Mouse (Mus musculus): Measurements from ENCODE around the gene Tmem123. TPM values are rescaled to one million over a fixed set of nuclear protein-coding genes. Genes with fewer than 3 reads are reported as not detected.

Gene Tmem123
- 48.1 and 61.0 TPM in 2 replicates for polyA plus RNA-seq (2012; ENCODE audit: insufficient read depth, insufficient read length, missing spikeins)

- Histone ChIP-seq H3K27ac (replicated peaks; ENCODE audit: low read depth, low read length) (peak within 1 kb of the TSS; percentile 96), H3K4me3 (ENCODE audit: insufficient read depth, low read depth, low read length) (peak within 1 kb of the TSS; percentile 80), H3K4me1 (ENCODE audit: control insufficient read depth, insufficient read depth, insufficient read length, low read length) (peaks cover 9% of the 10 kb centered on the region; the same call in 1 of the 2 replicates)
Observed at GRCm38 (mm10) chr9:7763614-7764300, at the start of gene Tmem123. TSS of gene Tmem123 (plus strand) at chr9:7764041.

- no peak overlapping the region for H3K4me3 ChIP-seq (ENCODE audit: insufficient read depth, low read depth, low read length)
- no peak overlapping the region for H3K27ac ChIP-seq (replicated peaks; ENCODE audit: low read depth, low read length)
- no peaks in the 10 kb centered on the region for H3K4me1 ChIP-seq (ENCODE audit: control insufficient read depth, insufficient read depth, insufficient read length, low read length)
Observed at GRCm38 (mm10) chr9:7714062-7714907, 49.6 kb upstream of the Tmem123 start.

- no peak overlapping the region for H3K27ac ChIP-seq (replicated peaks; ENCODE audit: low read depth, low read length)
- no peak overlapping the region for H3K4me3 ChIP-seq (ENCODE audit: insufficient read depth, low read depth, low read length)
- no peaks in the 10 kb centered on the region for H3K4me1 ChIP-seq (ENCODE audit: control insufficient read depth, insufficient read depth, insufficient read length, low read length)
Observed at GRCm38 (mm10) chr9:7714908-7715175, 49.0 kb upstream of the Tmem123 start.

GRCm38 (mm10) chr9:7721543-7721942 lies 42.3 kb upstream of the Tmem123 start:
- H3K4me3 ChIP-seq (ENCODE audit: insufficient read depth, low read depth, low read length), result no peak overlapping the region

DNA sequence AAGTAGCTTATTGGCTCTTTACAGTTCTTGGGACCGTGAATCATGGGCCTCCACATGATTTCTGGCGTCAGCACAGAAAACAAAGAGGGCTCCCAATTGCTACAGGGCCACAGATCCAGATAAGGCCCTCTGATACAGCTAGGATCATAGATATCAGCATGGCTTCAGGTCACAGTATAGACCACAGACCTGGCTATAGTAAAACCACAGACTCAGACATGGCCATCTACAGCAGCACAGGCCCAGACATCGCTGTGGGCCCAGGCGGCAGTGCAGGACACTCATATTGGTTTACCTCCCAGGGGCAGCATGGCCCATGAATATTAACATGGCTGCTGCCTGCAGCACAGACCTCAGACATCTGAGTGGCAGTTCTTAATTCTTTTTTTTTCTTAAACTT lies 34.8 kb upstream of the Tmem123 start:
- no peak overlapping the region for H3K27ac ChIP-seq (replicated peaks; ENCODE audit: low read depth, low read length)
- no peak overlapping the region for H3K4me3 ChIP-seq (ENCODE audit: insufficient read depth, low read depth, low read length)

More at GRCm38 (mm10) chr9:7721543-7721942, 42.3 kb upstream of the Tmem123 start:
- H3K27ac ChIP-seq (replicated peaks; ENCODE audit: low read depth, low read length), result no peak overlapping the region
- no peaks in the 10 kb centered on the region for H3K4me1 ChIP-seq (ENCODE audit: control insufficient read depth, insufficient read depth, insufficient read length, low read length)

DNA sequence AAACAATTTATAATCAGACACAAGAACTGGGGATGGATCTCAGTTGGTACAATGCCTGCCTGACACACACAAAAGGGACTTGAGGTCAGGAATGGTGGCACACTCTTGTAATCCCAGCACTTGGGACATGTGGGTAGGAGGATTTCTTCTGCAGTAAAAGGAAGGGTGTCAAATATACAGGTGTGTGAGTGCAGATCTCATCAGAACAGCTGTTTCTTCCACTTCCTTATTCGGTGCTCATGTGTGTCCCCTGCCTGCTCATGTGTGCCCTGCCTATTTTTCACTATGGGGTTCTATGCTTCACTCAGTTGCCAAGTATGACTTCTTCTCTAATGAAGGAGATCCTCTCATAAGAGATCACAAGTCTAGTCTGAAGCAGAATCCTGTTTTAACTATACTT lies 21.1 kb upstream of the Tmem123 start:
- Histone ChIP-seq H3K4me1 (ENCODE audit: control insufficient read depth, insufficient read depth, insufficient read length, low read length) (no peaks in the 10 kb centered on the region), H3K4me3 (ENCODE audit: insufficient read depth, low read depth, low read length) (no peak overlapping the region), H3K27ac (replicated peaks; ENCODE audit: low read depth, low read length) (no peak overlapping the region)

More for the DNA sequence above, 34.8 kb upstream of the Tmem123 start:
- no peaks in the 10 kb centered on the region for H3K4me1 ChIP-seq (ENCODE audit: control insufficient read depth, insufficient read depth, insufficient read length, low read length)

GRCm38 (mm10) chr9:7744156-7744555 lies 19.7 kb upstream of the Tmem123 start:
- no peaks in the 10 kb centered on the region for H3K4me1 ChIP-seq (ENCODE audit: control insufficient read depth, insufficient read depth, insufficient read length, low read length)
- H3K4me3 ChIP-seq (ENCODE audit: insufficient read depth, low read depth, low read length), result no peak overlapping the region
- no peak overlapping the region for H3K27ac ChIP-seq (replicated peaks; ENCODE audit: low read depth, low read length)

DNA sequence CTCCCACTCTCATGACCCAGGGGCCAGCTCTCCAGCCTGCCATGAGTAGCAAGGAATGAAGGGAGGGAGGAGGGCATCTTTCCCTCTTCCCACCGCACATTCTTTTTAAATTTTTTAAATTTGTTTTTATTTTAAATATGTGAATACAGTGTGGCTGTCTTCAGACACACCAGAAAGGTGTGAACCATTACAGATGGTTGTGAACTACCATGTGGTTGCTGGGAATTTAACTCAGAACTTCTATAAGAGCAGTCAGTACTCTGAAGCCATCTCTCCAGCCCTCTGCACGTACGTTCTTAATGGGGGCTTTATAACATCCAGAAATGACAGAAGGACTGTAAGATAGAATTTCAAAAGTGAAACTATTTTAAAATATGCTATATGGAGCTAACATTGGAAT lies 15.0 kb upstream of the Tmem123 start:
- no peak overlapping the region for H3K4me3 ChIP-seq (ENCODE audit: insufficient read depth, low read depth, low read length)
- no peak overlapping the region for H3K27ac ChIP-seq (replicated peaks; ENCODE audit: low read depth, low read length)
- 0 out of 2 replicates have a peak, but pooled peaks cover 3% of the 10 kb centered on the region for H3K4me1 ChIP-seq (ENCODE audit: control insufficient read depth, insufficient read depth, insufficient read length, low read length)

DNA sequence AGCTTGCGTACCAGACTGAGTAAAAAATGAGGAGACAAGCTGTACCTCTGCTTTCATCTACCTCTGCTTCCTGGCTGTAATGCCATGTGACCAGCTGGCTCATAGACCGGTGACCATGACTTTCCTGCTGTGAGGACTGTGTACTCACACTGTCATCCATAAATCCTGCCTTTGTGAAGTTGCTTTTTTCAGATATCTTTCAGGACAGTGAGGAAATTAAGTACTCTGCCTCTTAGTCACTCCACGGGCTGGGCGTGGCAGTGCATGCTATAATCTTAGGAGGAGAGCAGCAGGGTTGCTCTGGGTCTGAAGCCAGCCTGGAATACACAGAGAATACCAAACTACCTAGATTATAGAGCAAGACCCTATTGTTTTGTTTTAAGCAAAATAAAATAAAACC lies 14.3 kb upstream of the Tmem123 start:
- no peak overlapping the region for H3K4me3 ChIP-seq (ENCODE audit: insufficient read depth, low read depth, low read length)
- 0 out of 2 replicates have a peak, but pooled peaks cover 3% of the 10 kb centered on the region for H3K4me1 ChIP-seq (ENCODE audit: control insufficient read depth, insufficient read depth, insufficient read length, low read length)
- no peak overlapping the region for H3K27ac ChIP-seq (replicated peaks; ENCODE audit: low read depth, low read length)

DNA sequence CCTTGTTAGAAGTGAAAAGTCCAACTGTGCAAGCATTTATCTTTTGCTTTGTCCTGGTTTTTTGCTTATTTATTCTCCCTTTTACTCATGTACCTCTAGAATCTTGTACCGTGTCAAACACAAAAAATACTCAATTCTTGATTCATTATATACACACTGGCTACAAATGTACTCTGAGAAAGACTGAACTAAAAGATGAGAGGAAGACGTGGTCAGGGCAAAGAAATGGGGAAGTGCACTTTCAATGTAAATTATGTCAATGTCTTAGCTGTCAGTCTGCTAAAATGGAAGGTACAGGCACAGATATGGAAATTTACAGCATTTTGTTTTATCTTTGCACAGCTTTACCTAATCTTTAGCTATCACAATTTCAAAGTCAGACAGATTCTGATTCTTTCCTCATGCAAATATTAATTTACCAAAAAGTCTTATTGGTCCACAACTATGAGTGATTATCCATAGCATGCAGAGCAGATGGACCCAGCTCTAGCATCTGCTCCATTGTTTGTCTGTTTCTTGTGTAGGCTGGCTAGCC lies 7.9 kb upstream of the Tmem123 start:
- H3K4me1 ChIP-seq (ENCODE audit: control insufficient read depth, insufficient read depth, insufficient read length, low read length), result no peaks in the 10 kb centered on the region
- no peak overlapping the region for H3K27ac ChIP-seq (replicated peaks; ENCODE audit: low read depth, low read length)
- H3K4me3 ChIP-seq (ENCODE audit: insufficient read depth, low read depth, low read length), result no peak overlapping the region

DNA sequence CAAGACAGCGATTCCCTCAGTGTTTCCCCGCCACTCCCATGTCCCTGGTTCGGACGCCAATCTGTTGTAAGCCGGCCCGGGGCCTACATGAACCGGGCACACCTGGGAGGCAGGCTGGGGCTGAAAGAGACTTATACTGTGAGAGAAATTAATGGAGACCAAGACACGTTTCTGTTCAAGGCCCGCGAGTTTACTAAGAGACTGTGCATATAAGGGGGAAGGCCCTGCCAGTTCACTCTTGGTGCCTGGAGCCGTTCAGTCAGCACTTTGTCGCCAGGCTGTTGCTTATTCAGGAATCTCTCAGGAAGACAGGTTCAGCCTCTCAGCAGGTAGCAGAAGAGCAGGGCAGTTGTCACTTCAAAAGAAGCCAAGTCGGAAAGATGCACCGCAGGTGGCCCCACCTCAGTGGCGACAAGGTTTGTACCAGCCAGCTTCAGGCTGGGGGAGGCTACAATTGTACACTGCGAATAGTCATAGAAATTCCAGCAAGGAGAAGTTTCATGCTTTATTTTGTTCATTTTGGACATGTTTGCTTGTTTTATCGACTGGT lies 1.9 kb upstream of the Tmem123 start:
- no peak overlapping the region for H3K27ac ChIP-seq (replicated peaks; ENCODE audit: low read depth, low read length)
- peaks cover 4% of the 10 kb centered on the region; the same call in 1 of the 2 replicates for H3K4me1 ChIP-seq (ENCODE audit: control insufficient read depth, insufficient read depth, insufficient read length, low read length)
- no peak overlapping the region for H3K4me3 ChIP-seq (ENCODE audit: insufficient read depth, low read depth, low read length)

- H3K4me1 ChIP-seq (ENCODE audit: control insufficient read depth, insufficient read depth, insufficient read length, low read length), result peaks cover 6% of the 10 kb centered on the region; the same call in 1 of the 2 replicates
- H3K4me3 ChIP-seq (ENCODE audit: insufficient read depth, low read depth, low read length), result no peak overlapping the region
- peak overlapping the region; percentile 96; the same call in 1 of the 2 replicates for H3K27ac ChIP-seq (replicated peaks; ENCODE audit: low read depth, low read length)
Observed at GRCm38 (mm10) chr9:7762741-7763140, 1.1 kb upstream of the Tmem123 start.

DNA sequence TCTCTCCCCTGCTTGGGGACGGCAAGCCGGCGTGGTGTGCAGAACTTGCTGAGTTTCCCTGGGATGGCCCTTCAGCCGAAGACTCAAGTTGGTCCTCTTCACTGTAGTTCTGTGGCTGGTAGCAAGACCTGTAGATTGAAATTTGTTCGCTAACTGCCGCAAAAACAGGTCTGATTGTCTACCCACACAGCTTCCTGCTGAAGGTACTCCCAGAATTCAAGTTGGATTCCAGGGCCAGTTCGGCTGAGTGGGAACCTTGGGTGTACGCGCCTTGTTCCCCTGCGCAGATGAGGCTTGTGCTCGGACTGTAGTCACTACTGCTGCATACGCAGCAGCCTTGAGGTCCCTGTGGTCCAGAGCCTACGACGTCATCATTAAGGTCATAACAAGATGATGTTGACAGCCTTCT lies 626 bp downstream of the Tmem123 start:
- H3K27ac ChIP-seq (replicated peaks; ENCODE audit: low read depth, low read length), result peak overlapping the region; percentile 91
- peak overlapping the region; percentile 80 for H3K4me3 ChIP-seq (ENCODE audit: insufficient read depth, low read depth, low read length)
- peaks cover 9% of the 10 kb centered on the region; the same call in 1 of the 2 replicates for H3K4me1 ChIP-seq (ENCODE audit: control insufficient read depth, insufficient read depth, insufficient read length, low read length)

- H3K27ac ChIP-seq (replicated peaks; ENCODE audit: low read depth, low read length), result peak overlapping the region; percentile 91; the same call in 1 of the 2 replicates
- peaks cover 11% of the 10 kb centered on the region; the same call in 1 of the 2 replicates for H3K4me1 ChIP-seq (ENCODE audit: control insufficient read depth, insufficient read depth, insufficient read length, low read length)
- H3K4me3 ChIP-seq (ENCODE audit: insufficient read depth, low read depth, low read length), result peak overlapping the region; percentile 80; the same call in 1 of the 2 replicates
Observed at GRCm38 (mm10) chr9:7765236-7765635, 1.4 kb downstream of the Tmem123 start.

DNA sequence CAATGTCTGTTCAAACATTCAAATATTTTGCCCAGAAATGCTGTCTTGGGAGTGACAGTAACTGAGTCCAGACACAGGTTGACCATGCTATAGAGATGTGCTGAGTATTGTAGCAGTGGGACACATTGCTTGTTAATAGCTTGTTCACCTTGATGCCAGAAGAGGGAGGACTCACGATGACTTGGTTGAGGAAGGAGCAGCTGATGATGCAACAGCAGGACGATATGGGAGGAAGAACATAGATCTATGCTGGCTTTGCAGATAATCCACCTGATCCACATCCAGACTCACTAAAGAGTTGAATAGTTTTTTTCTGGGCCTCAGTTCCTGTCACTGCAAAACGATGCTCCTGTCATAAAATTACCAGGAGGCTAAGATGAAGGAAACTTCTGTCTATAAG lies 2.7 kb downstream of the Tmem123 start:
- no peak overlapping the region for H3K27ac ChIP-seq (replicated peaks; ENCODE audit: low read depth, low read length)
- H3K4me1 ChIP-seq (ENCODE audit: control insufficient read depth, insufficient read depth, insufficient read length, low read length), result peaks cover 12% of the 10 kb centered on the region; the same call in 1 of the 2 replicates
- no peak overlapping the region for H3K4me3 ChIP-seq (ENCODE audit: insufficient read depth, low read depth, low read length)
